Mouse (Mus musculus): Measurements from ENCODE around the gene Lrr1. TPM values are rescaled to one million over a fixed set of nuclear protein-coding genes. Genes with fewer than 3 reads are reported as not detected.
"Not testable (repeated sequence)": the region's sequence is repeated elsewhere in the genome, so short reads cannot be mapped to it uniquely, and the experiment has no call there.

Lrr1 gene
- total RNA-seq, 4 experiments from 2014 or later, result not detected

GRCm38 (mm10) chr12:69163586-69163985, 5.0 kb upstream of the Lrr1 start:
- DNase-seq (ENCODE audit: low spot score in 2 of 2), result not testable (repeated sequence)

GRCm38 (mm10) chr12:69164904-69165303, 3.7 kb upstream of the Lrr1 start:
- DNase-seq (ENCODE audit: low spot score in 2 of 2), result no peak

- not testable (repeated sequence) for DNase-seq (ENCODE audit: low spot score in 2 of 2)
These were observed 1.6 kb upstream of the Lrr1 start for GRCm38 (mm10) chr12:69166861-69167581.

- DNase-seq (ENCODE audit: low spot score in 2 of 2), result no peak
These were observed 756 bp upstream of the Lrr1 start for GRCm38 (mm10) chr12:69167656-69168460.

GRCm38 (mm10) chr12:69171307-69171706, 2.7 kb downstream of the Lrr1 start:
- DNase-seq (ENCODE audit: low spot score in 2 of 2), result no peak

- no peak for DNase-seq (ENCODE audit: low spot score in 2 of 2)
These were observed 7.4 kb downstream of the Lrr1 start for GRCm38 (mm10) chr12:69175975-69176374.

GRCm38 (mm10) chr12:69177526-69177925, 8.9 kb downstream of the Lrr1 start:
- DNase-seq (ENCODE audit: low spot score in 2 of 2), result no peak

- no peak for DNase-seq (ENCODE audit: low spot score in 2 of 2)
These were observed 10.8 kb downstream of the Lrr1 start for GRCm38 (mm10) chr12:69179371-69179770.

- DNase-seq (ENCODE audit: low spot score in 2 of 2), result no peak
These were observed 13.2 kb downstream of the Lrr1 start for GRCm38 (mm10) chr12:69181800-69182199.

- peak; percentile 96 to 97 for DNase-seq (ENCODE audit: low spot score in 2 of 2)
These were observed 15.1 kb downstream of the Lrr1 start, which contains the start of the genes Rpl36al and Mgat2 for GRCm38 (mm10) chr12:69183583-69184308. TSS of gene Rpl36al (minus strand) at chr12:69184083. TSS of gene Mgat2 (plus strand) at chr12:69184157.

GRCm38 (mm10) chr12:69184342-69185295, 16.0 kb downstream of the Lrr1 start:
- DNase-seq (ENCODE audit: low spot score in 2 of 2), result peak in 1 of 2 experiments; percentile 29

GRCm38 (mm10) chr12:69185371-69185770, 16.8 kb downstream of the Lrr1 start:
- DNase-seq (ENCODE audit: low spot score in 2 of 2), result no peak

GRCm38 (mm10) chr12:69186811-69187471, 18.3 kb downstream of the Lrr1 start:
- no peak for DNase-seq (ENCODE audit: low spot score in 2 of 2)

GRCm38 (mm10) chr12:69190074-69190473, 21.5 kb downstream of the Lrr1 start:
- no peak for DNase-seq (ENCODE audit: low spot score in 2 of 2)

GRCm38 (mm10) chr12:69190522-69190921, 21.9 kb downstream of the Lrr1 start:
- no peak for DNase-seq (ENCODE audit: low spot score in 2 of 2)

GRCm38 (mm10) chr12:69191396-69191795, 22.8 kb downstream of the Lrr1 start:
- DNase-seq (ENCODE audit: low spot score in 2 of 2), result no peak

GRCm38 (mm10) chr12:69192637-69193036, 24.0 kb downstream of the Lrr1 start:
- DNase-seq (ENCODE audit: low spot score in 2 of 2), result no peak

GRCm38 (mm10) chr12:69196444-69197377, 28.1 kb downstream of the Lrr1 start, which contains the start of gene Gm49383:
TSS of gene Gm49383 (minus strand) at chr12:69197104.
- DNase-seq (ENCODE audit: low spot score in 2 of 2), result peak; percentile 36 to 48
